In the genomic region with DNA sequence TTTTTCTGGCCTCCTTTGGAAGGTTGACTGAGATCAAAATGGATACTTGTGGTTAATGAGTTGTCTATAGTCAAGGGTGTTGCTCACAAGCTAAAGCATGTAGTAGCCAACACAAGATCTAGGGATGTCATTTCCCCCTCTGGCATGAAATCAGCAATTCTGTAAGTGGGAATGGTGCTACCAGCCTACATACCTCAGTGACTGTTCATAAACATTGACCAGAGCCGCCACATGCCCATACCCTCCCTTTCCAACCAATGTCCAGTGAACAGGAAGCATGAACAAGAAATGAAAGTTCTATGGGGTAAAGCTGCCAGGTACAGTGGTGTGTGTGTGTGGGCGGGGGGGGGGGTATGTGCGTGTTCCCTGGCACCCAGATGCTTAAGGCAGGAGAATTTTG, we compare ENCODE assay signal across 24 mouse cellular contexts.
"Had no signal": no experiment of that assay in that cellular context is flagged by ENCODE, and none has a peak within 500 bp of the region (broad histone marks: within the 10 kb centered on the region; RNA-seq: fewer than 3 reads in every experiment).

No protein-coding gene starts in this region.

- H3K4me2 ChIP-seq: limb, embryonic 13.5 days; liver, embryonic 12.5 days; liver, embryonic 15.5 days; lung, embryonic 15.5 days; midbrain, embryonic 13.5 days had no signal

- H3K36me3 ChIP-seq: limb, embryonic 10.5 days; limb, embryonic 13.5 days; liver, embryonic 12.5 days; liver, embryonic 15.5 days; lung, embryonic 15.5 days; midbrain, embryonic 10.5 days; midbrain, embryonic 13.5 days had no signal

- H3K9ac ChIP-seq: limb, embryonic 13.5 days; liver, embryonic 12.5 days; liver, embryonic 15.5 days; lung, embryonic 15.5 days; midbrain, embryonic 13.5 days had no signal

- DNase-seq: kidney, postnatal 25 days; layer of hippocampus, adult 9-11 months; liver; lung, adult 18-20 months; lung, postnatal 10 days; lung, postnatal 36 days; right cerebral cortex, adult 18-20 months; right cerebral cortex, postnatal 14 days; right cerebral cortex, postnatal 4 days; thymus, adult 2 months; thymus, postnatal 14 days; thymus, postnatal 4 days had no signal

- H3K4me3 ChIP-seq: layer of hippocampus, adult 2 months; limb, embryonic 10.5 days; limb, embryonic 13.5 days; liver, embryonic 12.5 days; liver, embryonic 15.5 days; lung, embryonic 15.5 days; megakaryocyte, embryonic 14.5 days; midbrain, embryonic 10.5 days; midbrain, embryonic 13.5 days had no signal

- H3K27me3 ChIP-seq: limb, embryonic 13.5 days; liver, embryonic 12.5 days; liver, embryonic 15.5 days; lung, embryonic 15.5 days; megakaryocyte, embryonic 14.5 days; midbrain, embryonic 13.5 days had no signal

- H3K27ac ChIP-seq: kidney, postnatal 0 days; layer of hippocampus, adult 2 months; limb, embryonic 10.5 days; limb, embryonic 13.5 days; liver, embryonic 12.5 days; liver, embryonic 15.5 days; lung, embryonic 15.5 days; midbrain, embryonic 10.5 days; midbrain, embryonic 13.5 days; stomach, postnatal 0 days had no signal

- H3K4me1 ChIP-seq: liver, embryonic 12.5 days; liver, embryonic 15.5 days; midbrain, embryonic 10.5 days had no signal

- H3K9me3 ChIP-seq: limb, embryonic 10.5 days; liver, embryonic 12.5 days; liver, embryonic 15.5 days; lung, embryonic 15.5 days; midbrain, embryonic 10.5 days had no signal

- ATAC-seq: liver, embryonic 12.5 days; midbrain, embryonic 13.5 days; midbrain, embryonic 16.5 days had no signal
